Mouse (Mus musculus) heart, adult 8-10 months (tissue): ENCODE data around the gene Nkd1. TPM values are rescaled to one million over a fixed set of nuclear protein-coding genes. Genes with fewer than 3 reads are reported as not detected.

Experiments
- DNase-seq: peaks from one replicate; pipeline ENCODE4 v3.0.0; 2022; ENCODE audit warnings: low spot score
- total RNA-seq, 4 experiments: library from RNA; stranded (reverse); gene quantifications; 2 replicates each; pipeline ENCODE4 v1.2.4; 2022

Gene Nkd1
- total RNA-seq, 4 experiments from 2014 or later = 1.8 to 2.3 (median 2.0) TPM

DNA sequence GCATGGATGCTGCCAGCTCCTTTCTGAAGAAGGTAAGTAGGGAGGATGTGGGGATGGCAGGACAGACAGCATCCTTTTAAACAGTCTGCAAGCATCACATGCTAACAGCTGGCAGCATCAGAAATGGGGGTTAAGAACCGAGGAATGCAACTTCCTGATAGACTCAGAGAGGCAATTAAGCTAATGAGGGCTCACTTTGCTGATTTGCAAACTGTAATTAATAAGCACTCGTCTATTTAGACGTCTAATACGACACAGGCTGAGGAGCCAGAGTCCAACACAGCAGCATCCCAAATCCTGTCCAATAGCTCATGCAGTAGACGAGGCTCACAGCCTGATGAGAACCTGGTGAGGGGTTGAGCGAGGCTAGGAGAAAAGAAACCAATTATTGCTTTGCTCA, 89.1 kb downstream of the Nkd1 start:
- DNase-seq = no peak

DNA sequence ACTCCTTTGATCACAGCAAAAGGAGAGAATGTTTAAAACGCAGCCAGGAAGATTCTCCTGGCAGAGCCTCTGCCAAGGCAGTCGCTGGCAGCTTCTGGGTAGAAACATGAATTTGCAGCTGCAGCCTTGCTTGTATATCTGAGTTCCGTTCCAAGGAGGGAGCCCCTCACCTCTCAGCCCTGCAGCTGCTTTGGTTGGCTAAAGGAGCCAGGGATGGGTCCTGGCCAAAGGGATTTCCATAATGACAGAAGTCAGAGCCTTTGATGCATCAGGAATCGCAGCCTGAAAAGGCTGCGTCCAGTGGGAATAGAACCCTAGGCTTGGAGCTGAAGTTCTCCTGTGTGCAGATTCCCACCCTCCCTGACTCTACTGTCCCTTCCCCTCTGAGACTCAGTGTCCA, 93.8 kb downstream of the Nkd1 start:
- DNase-seq = no peak

DNA sequence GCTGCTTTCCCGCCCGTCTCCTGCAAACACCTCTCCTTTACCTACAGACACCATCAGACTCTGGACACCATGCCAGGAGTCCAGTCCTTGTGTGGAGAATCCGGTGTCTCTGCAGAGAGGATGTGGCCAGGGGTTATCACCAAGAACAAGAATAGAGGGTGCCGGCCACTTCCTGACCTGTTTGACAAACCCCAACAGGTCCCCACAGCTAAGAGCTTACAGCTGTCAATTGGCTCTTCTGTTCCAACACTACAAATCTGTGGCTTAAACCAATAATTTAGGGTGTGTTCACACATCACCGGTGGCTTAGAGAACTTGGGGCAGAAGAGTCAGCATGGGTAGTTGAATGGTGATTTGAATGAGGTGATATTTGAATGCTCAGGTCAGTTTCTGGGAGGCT, 97.5 kb downstream of the Nkd1 start:
- DNase-seq = no peak

DNA sequence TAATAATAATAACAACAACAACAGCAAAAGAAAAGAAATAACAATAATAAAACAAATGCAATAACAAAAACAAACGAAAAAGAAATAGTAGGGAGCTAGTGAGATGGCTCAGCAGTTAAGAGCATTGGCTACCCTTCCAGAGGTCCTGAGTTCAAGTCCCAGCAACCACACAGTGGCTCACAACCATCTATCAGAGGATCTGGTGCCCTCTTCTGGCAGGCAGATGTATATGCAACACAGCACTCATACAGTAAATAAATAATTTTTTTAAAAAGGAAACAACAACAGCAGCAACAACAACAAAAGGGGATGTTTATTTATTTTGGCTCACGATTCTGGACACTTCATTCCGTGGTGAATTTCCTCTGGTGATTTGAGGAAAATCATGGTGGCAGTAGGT, 98.4 kb downstream of the Nkd1 start:
- no peak for DNase-seq

DNA sequence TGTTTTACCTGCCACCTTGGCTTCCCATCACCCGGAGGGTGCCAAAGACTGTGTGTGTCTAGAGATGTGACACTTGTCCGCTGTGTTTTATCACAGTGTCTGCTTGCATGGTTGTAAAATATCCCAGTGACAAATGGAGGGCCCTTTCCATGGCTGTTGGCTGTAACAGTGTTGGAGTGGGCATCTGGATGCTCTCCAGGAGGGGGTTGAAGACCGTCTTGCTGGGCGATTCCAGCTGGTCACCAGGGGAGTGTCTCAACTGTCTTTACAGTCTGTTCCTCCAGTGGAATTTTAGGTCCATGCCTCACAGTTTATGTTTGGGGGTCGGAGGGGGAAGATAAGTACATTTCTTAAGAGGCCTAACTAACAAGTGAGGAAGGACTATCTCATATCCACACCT, 99.8 kb downstream of the Nkd1 start:
- DNase-seq = no peak

DNA sequence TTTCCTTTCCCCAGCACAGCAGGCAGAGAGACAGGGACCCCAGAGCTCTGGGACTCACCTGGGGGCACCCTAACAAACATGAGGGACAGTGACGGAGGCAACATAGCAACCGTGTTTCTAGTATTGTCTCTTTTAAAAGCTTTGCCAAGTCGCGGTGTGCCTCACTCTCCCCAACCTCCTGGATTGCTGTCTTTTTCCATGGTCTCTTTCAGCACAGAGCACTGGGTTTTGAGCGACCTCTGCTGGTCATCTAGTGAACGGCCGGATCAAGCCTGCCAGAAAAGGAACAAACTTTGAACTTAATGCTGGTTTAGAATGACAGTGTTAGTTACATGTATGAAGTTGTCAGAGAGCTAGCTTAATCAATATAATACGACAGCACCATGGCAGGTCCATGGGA, 100.3 kb downstream of the Nkd1 start:
- DNase-seq = peak; percentile 80

DNA sequence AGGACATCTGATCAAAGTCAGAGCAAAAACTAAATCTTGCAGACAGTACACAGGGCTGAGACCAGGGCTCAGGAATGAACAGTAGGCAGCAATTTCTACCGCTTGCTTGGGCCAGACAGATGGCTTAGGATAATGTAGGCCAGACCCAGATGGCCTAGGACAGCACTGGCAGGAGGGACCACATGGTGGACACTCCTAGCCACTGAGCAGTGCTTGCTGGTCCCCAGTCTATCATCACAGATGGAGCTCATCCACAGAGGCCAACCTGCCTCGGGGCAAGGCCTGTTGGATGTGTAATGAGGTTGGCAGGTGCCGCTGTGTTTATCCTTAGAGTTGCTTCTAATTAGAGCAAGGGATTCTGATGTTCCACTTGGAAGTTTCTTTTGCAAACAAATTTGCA, 102.2 kb downstream of the Nkd1 start:
- no peak for DNase-seq

DNA sequence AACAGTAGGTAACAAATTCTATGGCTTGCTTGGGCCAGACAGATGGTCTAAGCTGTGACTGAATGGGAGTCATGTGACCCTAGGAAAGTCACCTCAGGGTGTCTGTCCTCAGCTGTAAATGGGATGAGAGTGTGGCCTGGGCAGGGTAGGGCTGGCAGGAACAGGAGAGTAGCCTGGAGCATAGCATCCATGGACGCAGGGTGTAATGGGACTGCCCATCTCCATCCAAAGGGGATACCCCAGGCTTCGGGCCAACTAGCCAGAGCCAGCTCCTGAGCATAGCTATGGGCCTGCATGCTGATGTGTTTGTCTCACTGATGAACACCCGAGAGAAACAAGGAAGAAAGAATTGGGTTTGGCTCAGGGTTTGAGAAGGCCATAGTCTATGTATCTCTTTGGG, 103.1 kb downstream of the Nkd1 start:
- DNase-seq = no peak

DNA sequence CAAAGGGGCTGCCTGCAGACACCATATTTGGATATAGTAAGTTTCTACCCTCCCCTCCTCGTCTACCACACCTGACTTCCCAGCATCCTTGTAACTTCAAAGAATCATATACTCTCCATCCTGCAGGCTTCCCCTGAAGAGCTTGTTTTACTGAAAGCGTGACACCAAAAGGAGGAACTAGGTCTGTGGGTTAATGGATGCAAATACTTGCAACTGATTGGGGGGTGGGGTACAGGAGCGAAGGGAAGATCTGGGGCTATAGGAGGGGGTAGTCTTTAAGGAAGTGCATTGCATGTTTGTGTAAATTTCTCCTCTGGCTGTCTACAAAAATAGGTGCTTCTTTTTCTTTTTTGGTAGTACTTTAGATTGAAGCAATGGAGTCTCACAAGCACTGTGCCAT, 105.3 kb downstream of the Nkd1 start:
- no peak for DNase-seq

DNA sequence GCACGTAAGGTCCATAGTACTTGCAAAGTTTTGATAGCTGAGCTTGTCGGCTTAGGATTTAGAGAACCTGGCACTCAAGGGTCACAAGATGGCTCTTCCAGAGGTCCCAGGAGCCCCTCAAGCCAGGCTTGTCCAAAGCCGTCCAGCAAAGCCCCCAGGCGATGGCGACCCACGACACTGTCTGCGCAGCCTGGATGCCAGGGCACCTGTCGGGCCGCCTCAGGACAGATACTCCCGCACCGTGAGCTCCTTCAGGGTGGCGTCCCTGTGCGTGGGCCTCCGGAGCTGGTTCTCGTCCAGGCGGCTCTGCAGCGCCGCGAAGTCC, 105.7 kb downstream of the Nkd1 start:
- DNase-seq = no peak

DNA sequence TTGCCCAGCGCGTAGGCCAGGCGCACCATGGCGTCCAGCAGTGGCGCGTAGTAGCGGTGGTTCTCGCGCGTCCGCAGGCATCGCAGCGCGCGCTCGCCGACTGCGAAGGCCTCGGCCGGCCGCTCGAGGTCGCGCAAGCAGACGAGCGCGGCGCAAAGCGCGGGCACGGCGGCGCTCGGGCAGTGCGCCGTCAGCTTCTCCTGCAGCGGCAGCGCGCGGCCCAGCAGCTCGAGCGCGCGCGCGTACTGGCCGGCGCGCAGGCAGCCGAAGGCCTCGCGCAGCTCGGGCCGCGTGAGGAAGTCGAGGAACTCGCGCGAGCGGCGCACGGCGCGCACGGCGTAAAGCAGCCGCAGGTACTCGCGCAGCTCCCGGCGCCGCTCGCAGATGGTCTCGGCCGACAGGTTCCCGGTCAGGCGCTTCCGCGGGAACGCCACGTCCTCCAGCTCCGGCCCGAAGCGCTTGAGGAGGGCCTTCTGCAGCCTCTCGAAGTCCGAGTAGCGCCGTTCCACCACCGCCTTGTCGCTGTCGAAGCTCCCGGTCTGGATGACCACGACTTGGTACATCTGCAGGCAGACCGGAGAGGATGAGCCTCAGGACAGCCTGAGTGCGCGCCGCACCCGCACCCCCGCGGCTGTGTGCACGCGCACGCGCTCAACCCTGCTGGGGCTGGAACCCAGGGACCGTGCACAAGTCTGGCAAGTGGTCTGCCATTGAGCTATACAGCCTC, 106.3 kb downstream of the Nkd1 start:
- DNase-seq = peak; percentile 26

DNA sequence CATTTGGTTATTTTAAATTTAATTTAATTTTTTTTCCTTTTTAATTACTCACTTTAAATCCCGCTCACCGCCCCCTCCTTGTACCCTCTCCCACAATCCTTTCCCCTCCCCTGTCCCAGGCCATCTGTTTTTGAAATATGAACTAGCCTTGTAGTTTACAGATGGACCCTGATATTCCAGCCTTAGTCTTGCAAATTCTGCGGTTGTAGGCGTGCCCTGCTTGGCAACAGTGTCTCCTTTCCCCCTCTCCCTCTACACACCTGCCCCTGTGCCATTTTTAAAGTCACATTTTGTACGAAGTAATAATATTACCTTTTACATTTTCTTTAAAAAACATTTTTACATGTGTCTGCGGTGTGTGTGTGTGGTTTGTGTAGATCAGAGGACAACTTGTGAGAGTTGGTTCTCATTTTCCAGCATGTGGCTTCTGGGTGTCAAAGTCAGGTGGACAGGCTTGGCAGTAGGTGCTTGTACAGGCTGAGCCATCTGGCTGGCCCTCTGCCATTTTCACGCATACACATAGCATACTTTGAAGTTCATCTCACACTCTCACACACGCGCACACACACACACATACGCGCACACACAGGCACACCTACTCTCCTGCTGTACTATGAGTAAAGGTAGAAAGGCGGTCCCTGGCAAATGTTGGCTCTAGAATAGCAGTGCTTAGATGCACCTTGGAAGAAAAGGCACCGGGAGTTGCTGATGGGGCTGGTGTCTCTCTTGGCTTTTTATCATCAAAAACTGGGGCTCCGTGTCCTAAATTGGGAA, 107.0 kb downstream of the Nkd1 start:
- DNase-seq = no peak

DNA sequence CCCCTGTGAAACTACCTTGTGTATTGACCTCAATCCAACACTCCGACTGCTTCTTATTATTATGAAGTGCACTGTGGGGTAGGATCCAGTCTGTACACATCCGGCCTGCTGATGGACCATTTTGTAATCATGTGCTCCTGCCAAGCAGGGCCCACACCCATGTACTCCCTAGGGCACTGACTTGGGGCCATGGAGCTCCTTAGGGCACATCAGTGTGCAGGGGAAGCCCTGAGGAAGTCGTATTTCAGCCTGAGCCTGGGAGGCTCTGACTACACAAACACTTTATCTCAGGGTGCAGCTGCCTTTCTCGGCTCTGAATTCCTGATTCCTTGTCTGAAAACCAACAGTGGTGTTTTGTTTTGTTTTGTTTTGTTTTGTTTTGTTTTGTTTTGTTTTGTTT, 109.1 kb downstream of the Nkd1 start:
- DNase-seq = no peak

DNA sequence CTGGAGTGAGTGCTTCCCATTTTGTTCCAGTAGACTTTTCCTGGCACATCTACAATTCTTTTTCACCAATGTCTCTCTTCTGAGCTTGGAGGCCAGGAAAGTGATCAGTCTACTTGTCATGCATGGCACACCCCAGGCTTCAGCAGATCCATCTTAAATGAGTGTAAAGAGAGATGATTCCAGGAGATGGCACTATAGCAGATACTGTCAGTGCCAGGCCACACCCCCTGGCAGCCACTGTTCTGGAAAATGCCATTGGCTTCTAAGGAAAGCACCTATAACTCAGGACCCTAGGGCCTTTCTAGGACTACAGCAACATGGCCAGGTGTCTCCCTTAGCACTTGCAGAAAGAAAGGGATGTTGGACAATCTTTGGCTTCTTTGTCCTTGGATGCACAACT, 109.9 kb downstream of the Nkd1 start:
- no peak for DNase-seq

DNA sequence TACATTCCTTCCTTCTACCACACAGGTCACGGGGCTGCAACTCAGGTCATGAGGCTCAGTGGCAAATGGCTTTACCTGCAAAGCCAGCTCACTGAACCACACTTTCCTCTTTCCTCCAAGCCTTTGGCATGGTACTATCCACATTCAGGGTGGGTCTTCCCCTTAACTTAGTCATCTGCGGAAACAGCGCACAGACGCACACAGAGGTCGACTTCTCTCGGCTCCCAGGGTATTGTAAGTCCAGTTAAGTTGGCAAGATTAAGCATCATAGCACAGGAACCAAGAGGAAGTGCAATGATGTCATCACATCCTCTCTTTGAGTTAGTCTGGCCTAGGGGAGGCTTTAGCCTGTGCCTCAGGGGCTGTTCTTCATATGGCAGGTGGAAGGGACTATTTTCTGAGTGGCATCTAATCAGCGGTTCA, 112.2 kb downstream of the Nkd1 start:
- DNase-seq = peak; percentile 79

DNA sequence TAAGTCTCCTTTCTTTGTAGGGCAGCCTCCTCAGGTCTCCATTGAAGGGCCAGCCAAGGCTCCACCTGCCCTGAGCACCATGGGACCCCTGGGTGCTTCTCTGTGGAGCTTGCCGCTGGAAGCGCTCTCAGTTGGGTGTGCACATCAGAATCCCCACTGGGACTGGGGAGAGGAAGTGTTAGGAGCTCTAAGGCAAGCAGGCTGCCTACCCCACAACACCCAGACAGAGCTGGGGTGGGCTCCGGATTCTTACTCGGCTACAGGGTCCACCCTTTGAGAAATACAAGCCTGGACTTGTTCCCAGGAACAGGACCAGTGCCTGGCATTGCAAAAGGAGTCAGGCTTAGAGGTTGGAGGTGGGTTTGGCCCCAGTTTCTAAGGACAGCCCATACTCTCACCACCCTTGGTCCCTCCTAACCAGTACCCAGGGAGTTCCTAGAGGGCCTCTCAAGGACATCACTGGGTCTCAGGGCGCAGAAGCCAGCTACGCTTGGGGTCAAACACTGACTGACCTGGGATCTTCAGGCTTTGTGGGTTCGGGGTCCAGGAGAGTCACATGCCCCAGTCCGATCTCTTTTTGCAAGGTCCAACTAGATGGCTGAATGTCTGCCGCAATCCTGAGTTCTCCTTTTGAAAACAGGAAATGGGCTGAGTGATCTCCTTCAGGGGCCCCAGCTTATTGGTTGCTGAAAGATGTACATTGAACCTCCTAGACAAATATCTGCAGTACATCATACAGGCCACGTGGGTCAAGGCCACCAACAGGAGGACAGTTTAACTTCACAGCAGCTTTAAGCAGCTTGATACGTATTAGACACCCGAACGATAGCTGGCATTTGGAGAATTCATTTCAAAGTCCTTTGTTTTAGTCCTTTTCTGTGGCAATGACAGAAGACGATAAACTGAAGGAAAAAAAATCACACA, 114.6 kb downstream of the Nkd1 start, which contains the start of gene Snx20:
Gene Snx20 (minus strand): TSS at position 655 of the 924 bp plus-strand sequence.
- DNase-seq = peak; percentile 44

DNA sequence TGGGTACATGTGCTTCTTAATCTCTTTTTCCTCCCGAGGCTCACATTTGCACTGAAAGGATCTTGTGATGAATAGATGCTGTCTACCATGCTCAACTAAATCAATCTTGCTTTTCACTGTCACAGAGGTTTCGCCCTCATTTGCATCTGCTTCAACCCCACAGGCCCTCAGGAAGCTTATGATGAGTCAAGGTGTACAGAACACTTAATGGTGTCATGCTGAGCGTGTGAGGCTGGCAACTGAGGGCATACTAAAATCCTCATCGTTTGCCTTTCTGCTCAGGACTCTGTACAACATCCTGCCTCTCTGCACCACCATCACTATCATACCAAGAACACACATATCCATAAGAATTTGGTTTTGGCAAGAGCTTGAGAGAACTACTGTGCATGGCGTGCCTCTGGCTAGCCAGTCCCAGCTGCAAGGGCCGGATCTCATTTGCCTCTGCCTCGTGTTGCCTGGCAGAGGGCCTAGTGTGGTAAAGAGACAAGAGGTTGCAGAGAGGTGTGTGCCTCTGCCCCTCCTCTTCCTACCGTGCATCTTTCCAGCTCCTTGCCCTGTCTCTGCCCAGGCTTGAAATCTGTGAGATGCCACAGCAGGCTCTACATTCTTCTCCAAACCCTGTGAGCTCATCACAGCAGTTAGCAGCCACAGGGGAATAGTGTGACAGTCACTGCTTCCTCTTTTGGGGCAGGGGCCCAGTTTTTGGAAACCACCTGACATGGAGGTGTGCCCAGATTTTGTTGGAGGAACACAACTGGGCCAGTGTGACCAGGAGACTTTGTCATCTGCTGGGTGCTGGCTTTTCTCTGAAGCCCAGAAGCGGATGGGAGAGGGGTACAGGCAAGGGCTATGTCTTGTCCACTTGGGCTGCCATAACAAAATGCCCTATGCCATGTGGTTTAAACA, 116.2 kb downstream of the Nkd1 start:
- no peak for DNase-seq

DNA sequence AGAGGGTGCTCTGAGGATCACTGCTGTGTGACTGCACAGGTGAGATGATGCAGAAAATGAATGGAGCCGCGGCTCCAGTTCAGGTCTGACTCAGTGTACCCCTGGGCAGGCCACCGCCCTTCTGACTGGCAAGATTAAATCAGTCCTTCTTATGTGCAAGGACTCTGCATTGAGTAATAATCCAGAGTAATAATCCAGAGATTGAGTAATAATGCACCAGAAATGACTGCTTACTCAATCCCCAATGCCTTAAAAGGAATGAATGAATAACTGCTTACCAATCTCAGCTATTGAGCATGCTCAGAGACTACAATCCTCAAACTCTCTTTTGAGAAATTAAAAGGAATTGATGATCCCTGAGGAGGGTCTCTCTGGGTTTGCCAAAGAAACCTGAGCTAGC, 117.8 kb downstream of the Nkd1 start:
- DNase-seq = no peak

DNA sequence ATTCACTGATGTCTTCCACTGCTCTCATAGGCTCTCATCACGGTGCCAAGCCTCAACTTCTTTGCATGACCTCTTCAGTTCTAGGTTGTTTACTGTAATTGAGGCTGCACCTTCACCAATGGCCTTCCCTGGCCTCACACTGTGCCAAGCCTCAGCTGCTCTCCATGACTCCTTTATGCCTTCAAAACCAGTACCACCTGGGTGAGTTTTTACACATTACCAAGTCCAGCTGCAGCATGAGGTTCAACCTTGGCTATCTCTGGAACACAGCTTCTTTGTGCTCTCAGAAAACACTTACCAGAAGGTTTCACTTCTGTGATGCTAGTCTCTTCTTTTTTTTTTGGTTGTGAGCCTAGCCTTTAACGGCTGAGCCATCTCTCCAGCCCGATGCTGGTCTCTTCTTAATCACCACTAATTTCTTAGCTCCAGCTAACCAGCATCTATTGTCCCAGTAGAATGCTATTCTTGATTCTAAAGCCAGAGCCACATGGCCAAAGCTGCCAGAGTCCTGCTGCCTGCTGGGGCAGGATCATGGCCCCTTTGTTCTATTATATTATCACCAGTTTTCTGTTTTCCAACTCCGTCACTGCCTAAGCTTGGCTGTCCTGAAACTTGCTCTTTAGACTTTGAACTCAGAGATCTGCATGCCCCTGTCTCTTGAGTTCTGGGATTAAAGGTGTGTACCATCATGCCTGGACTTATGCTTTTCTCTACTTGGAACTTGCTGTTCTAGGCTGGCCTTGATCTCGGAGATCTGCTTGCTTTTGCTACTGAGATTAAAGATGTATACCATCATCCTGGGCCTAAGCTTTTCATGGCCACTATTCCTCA, 121.8 kb downstream of the Nkd1 start:
- DNase-seq = no peak
